Mouse (Mus musculus): Measurements from ENCODE around the gene Cfap57. TPM values are rescaled to one million over a fixed set of nuclear protein-coding genes. Genes with fewer than 3 reads are reported as not detected.
"Not testable (repeated sequence)": the region's sequence is repeated elsewhere in the genome, so short reads cannot be mapped to it uniquely, and the experiment has no call there.

Gene Cfap57
- polyA plus RNA-seq, 1 experiment from 2014 or later = 1.6 TPM

- Histone ChIP-seq H3K36me3 (no peaks in the 10 kb centered on the region), H3K4me3 (replicated peaks) (no peak overlapping the region), H3K9me3 (peaks cover under 1% of the 10 kb centered on the region; the same call in 1 of the 2 replicates), H3K4me1 (replicated peaks) (no peaks in the 10 kb centered on the region), H3K27me3 (no peaks in the 10 kb centered on the region), H3K4me2 (replicated peaks) (no peak overlapping the region), H3K27ac (no peak overlapping the region), H3K9ac (replicated peaks) (no peak overlapping the region)
- 77% methylated on average over 3 of the region's 3 CpGs for WGBS
- no peak for ATAC-seq
Measured at GRCm38 (mm10) chr4:118553039-118553649, 67.4 kb downstream of the Cfap57 start.

DNA sequence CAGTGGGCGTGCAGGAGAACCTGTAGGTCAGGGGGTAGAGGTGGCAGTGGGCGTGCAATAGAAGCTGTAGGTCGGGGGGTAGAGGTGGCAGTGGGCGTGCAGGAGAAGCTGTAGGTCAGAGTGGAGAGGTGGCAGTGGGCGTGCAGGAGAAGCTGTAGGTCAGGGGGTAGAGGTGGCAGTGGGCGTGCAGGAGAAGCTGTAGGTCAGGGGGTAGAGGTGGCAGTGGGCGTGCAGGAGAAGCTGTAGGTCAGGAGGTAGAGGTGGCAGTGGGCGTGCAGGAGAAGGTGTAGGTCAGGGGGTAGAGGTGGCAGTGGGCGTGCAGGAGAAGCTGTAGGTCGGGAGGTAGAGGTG lies 72.5 kb downstream of the Cfap57 start:
- H3K27me3 ChIP-seq; H3K9ac ChIP-seq (replicated peaks); ATAC-seq; H3K27ac ChIP-seq; H3K36me3 ChIP-seq; H3K9me3 ChIP-seq; H3K4me3 ChIP-seq (replicated peaks); H3K4me2 ChIP-seq (replicated peaks): not testable (repeated sequence)
- 90% methylated on average over 10 of the region's 10 CpGs for WGBS
- H3K4me1 ChIP-seq (replicated peaks) = peaks cover 10% of the 10 kb centered on the region

DNA sequence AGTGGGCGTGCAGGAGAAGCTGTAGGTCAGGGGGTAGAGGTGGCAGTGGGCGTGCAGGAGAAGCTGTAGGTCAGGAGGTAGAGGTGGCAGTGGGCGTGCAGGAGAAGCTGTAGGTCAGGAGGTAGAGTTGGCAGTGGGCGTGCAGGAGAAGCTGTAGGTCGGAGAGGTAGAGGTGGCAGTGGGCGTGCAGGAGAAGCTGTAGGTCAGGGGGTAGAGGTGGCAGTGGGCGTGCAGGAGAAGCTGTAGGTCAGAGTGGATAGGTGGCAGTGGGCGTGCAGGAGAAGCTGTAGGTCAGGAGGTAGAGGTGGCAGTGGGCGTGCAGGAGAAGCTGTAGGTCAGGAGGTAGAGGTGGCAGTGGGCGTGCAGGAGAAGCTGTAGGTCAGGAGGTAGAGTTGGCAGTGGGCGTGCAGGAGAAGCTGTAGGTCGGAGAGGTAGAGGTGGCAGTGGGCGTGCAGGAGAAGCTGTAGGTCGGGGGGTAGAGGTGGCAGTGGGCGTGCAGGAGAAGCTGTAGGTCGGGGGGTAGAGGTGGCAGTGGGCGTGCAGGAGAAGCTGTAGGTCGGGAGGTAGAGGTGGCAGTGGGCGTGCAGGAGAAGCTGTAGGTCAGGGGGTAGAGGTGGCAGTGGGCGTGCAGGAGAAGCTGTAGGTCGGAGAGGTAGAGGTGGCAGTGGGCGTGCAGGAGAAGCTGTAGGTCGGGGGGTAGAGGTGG lies 73.0 kb downstream of the Cfap57 start:
- 90% methylated on average over 23 of the region's 23 CpGs for WGBS
- not testable (repeated sequence) for H3K27ac ChIP-seq; ATAC-seq; H3K9ac ChIP-seq (replicated peaks); H3K4me2 ChIP-seq (replicated peaks); H3K36me3 ChIP-seq; H3K9me3 ChIP-seq; H3K4me3 ChIP-seq (replicated peaks); H3K27me3 ChIP-seq
- peaks cover 12% of the 10 kb centered on the region for H3K4me1 ChIP-seq (replicated peaks)

DNA sequence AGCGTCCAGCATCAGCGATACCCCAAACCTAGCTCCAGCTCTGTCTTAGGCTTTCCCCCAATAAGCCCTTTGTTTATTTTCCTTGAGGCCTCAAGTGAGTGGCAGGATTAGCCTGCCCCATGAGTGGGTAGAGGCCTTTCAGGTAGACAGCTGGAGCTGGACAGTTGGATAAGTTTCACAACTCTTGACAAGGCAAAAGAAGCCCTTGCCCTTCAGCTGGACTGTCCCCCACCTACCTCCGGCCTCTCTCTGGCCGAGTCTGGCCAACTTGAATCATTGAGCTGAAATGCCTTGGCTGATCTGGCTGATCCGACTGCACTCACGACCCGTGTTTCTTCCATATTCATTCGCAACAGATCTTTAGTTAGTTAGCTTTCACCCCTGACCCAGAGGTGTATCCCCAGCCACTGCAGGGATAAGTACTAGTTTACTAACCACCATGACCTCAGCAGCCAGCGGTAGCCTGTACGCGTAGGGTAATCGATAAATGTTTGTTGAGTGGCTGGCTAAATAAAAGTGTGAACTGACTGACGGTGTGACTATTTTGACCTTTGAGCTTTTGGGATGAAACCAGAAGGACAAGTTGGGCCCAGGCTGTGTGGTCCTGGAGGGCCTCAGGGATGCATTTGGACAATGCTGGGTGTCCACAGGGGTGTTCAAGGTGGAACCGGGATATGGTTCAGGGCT lies 76.0 kb downstream of the Cfap57 start:
- Histone ChIP-seq H3K4me3 (replicated peaks) (no peak overlapping the region), H3K27me3 (peaks cover 25% of the 10 kb centered on the region), H3K9me3 (peaks cover 7% of the 10 kb centered on the region; the same call in 1 of the 2 replicates), H3K4me1 (replicated peaks) (peaks cover 12% of the 10 kb centered on the region), H3K4me2 (replicated peaks) (no peak overlapping the region), H3K27ac (no peak overlapping the region), H3K9ac (replicated peaks) (no peak overlapping the region), H3K36me3 (no peaks in the 10 kb centered on the region)
- 74% methylated on average over 14 of the region's 14 CpGs for WGBS
- no peak for ATAC-seq

GRCm38 (mm10) chr4:118543592-118544260 lies 76.9 kb downstream of the Cfap57 start, which contains the start of gene Tmem125:
TSS of gene Tmem125 (minus strand) at chr4:118544044.
- H3K27me3 ChIP-seq = peaks cover 25% of the 10 kb centered on the region
- ATAC-seq = peak; percentile 60
- peaks cover 7% of the 10 kb centered on the region; the same call in 1 of the 2 replicates for H3K9me3 ChIP-seq
- no peak within 1 kb of the TSS for H3K27ac ChIP-seq
- 3% methylated on average over 24 of the region's 24 CpGs for WGBS
- H3K9ac ChIP-seq (replicated peaks) = peak within 1 kb of the TSS; percentile 24; the same call in 1 of the 2 replicates
- no peaks in the 10 kb centered on the region for H3K36me3 ChIP-seq
- H3K4me1 ChIP-seq (replicated peaks) = peaks cover 12% of the 10 kb centered on the region
- peak within 1 kb of the TSS; percentile 53 for H3K4me2 ChIP-seq (replicated peaks)
- peak within 1 kb of the TSS; percentile 25 for H3K4me3 ChIP-seq (replicated peaks)

DNA sequence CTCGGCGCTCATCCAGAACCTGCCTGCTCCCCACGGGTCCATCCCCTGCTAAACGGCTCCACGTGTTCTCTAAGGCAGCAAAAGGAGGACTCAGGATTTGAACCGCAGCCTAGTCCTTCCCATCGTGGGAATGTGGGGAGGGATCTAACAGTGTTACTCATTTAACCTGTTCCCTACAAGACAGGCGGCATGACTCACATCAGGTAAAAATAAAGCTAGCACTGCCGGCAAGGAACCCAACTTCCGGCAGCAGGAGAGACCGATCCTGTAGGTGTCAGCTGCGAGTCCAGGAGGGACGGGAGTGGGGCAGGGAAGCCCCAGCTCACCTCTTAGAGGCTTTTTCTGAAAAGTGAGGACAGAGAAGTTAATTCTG lies 77.4 kb downstream of the Cfap57 start:
- WGBS = 23% methylated on average over 13 of the region's 13 CpGs
- H3K4me1 ChIP-seq (replicated peaks) = peaks cover 12% of the 10 kb centered on the region
- H3K4me2 ChIP-seq (replicated peaks) = peak overlapping the region; percentile 53
- peaks cover 7% of the 10 kb centered on the region; the same call in 1 of the 2 replicates for H3K9me3 ChIP-seq
- no peak for ATAC-seq
- no peaks in the 10 kb centered on the region for H3K36me3 ChIP-seq
- peak overlapping the region; percentile 25 for H3K4me3 ChIP-seq (replicated peaks)
- no peak overlapping the region for H3K9ac ChIP-seq (replicated peaks)
- peaks cover 25% of the 10 kb centered on the region for H3K27me3 ChIP-seq
- H3K27ac ChIP-seq = no peak overlapping the region

DNA sequence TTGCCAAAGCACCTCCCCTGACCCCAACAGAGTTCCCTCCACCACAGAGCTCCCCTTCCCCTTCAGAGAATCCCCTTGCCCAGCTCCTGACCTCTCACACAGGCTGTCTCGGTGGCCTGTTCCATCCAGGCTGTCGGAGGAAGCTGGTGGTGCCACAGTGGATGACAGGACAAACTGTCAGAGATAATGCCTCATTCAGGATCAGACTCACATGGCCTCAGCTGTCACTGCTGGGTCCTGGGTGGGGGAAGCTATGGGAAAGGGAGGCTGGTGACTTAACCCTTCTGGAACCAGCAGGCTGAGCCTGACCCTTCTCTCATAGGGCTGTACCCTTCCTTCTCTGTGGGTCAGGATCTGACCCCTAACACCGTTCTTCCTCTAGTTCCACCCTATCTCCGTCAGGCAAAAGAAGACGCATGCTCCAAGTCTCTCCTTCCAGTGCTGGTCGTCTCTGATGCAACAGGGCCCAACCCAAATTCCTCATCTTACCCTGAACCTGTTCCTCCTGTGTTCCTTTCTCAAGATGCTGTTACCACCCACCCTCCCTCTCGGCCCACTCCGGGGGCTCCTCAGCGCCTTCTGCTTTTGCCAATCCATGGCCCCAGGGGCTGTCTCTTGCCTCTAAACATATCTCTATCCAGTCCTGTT lies 77.9 kb downstream of the Cfap57 start:
- H3K4me3 ChIP-seq (replicated peaks) = no peak overlapping the region
- peaks cover 2% of the 10 kb centered on the region; the same call in 1 of the 2 replicates for H3K9me3 ChIP-seq
- no peak overlapping the region for H3K27ac ChIP-seq
- no peak overlapping the region for H3K4me2 ChIP-seq (replicated peaks)
- H3K9ac ChIP-seq (replicated peaks) = no peak overlapping the region
- peaks cover 25% of the 10 kb centered on the region for H3K27me3 ChIP-seq
- WGBS = 63% methylated on average over 9 of the region's 9 CpGs
- no peaks in the 10 kb centered on the region for H3K36me3 ChIP-seq
- H3K4me1 ChIP-seq (replicated peaks) = peaks cover 12% of the 10 kb centered on the region
- no peak for ATAC-seq

- WGBS = 8% methylated on average over 10 of the region's 10 CpGs
- no peak overlapping the region for H3K9ac ChIP-seq (replicated peaks)
- H3K4me2 ChIP-seq (replicated peaks) = no peak overlapping the region
- no peaks in the 10 kb centered on the region for H3K9me3 ChIP-seq
- peaks cover 25% of the 10 kb centered on the region for H3K27me3 ChIP-seq
- no peak overlapping the region for H3K4me3 ChIP-seq (replicated peaks)
- ATAC-seq = no peak
- no peaks in the 10 kb centered on the region for H3K36me3 ChIP-seq
- no peak overlapping the region for H3K27ac ChIP-seq
- H3K4me1 ChIP-seq (replicated peaks) = peaks cover 12% of the 10 kb centered on the region
Measured at GRCm38 (mm10) chr4:118539904-118540303, 80.7 kb downstream of the Cfap57 start.

- Histone ChIP-seq H3K27ac (no peak overlapping the region), H3K4me3 (replicated peaks) (no peak overlapping the region), H3K36me3 (no peaks in the 10 kb centered on the region), H3K9ac (replicated peaks) (no peak overlapping the region), H3K27me3 (peaks cover 18% of the 10 kb centered on the region; the same call in 1 of the 2 replicates), H3K4me2 (replicated peaks) (no peak overlapping the region), H3K4me1 (replicated peaks) (no peaks in the 10 kb centered on the region), H3K9me3 (no peaks in the 10 kb centered on the region)
- no peak for ATAC-seq
- 50% methylated on average over 6 of the region's 6 CpGs for WGBS
Measured at GRCm38 (mm10) chr4:118537801-118538200, 82.8 kb downstream of the Cfap57 start.

- Histone ChIP-seq H3K4me2 (replicated peaks) (no peak overlapping the region), H3K4me3 (replicated peaks) (no peak overlapping the region), H3K36me3 (no peaks in the 10 kb centered on the region), H3K4me1 (replicated peaks) (no peaks in the 10 kb centered on the region), H3K27me3 (no peaks in the 10 kb centered on the region), H3K9me3 (no peaks in the 10 kb centered on the region), H3K9ac (replicated peaks) (no peak overlapping the region), H3K27ac (no peak overlapping the region)
- ATAC-seq = no peak
- WGBS = 77% methylated on average over 6 of the region's 6 CpGs
Measured at GRCm38 (mm10) chr4:118535610-118536009, 85.0 kb downstream of the Cfap57 start.

DNA sequence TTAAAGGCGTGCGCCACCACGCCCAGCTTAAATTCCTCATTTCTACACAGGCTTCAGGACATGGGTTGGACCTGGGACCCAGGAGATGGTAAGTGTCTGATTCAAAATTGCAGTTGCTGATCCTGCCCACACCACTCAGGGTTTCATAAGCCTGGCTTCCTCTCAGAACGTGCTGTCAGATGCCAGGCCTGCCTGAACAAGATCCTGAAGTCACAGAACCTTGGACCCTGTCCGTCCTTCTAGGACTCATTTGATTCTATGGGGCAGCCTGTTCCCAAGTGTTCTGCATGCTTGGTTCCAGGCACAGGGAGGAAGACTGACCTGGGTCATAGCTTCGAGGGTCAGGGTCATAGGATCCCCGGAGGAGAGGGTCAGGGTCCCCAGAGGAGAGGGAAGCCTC lies 87.0 kb downstream of the Cfap57 start:
- no peak for ATAC-seq
- 88% methylated on average over 7 of the region's 7 CpGs for WGBS
- H3K4me1 ChIP-seq (replicated peaks) = no peaks in the 10 kb centered on the region
- no peak overlapping the region for H3K27ac ChIP-seq
- H3K27me3 ChIP-seq = no peaks in the 10 kb centered on the region
- H3K36me3 ChIP-seq = no peaks in the 10 kb centered on the region
- H3K4me3 ChIP-seq (replicated peaks) = no peak overlapping the region
- no peak overlapping the region for H3K4me2 ChIP-seq (replicated peaks)
- no peak overlapping the region for H3K9ac ChIP-seq (replicated peaks)
- no peaks in the 10 kb centered on the region for H3K9me3 ChIP-seq
